Mouse (Mus musculus) lung, embryonic 15.5 days (tissue): ENCODE results near the gene Otogl. TPM values are rescaled to one million over a fixed set of nuclear protein-coding genes. Genes with fewer than 3 reads are reported as not detected.

Source experiments
- ATAC-seq: fragments of 200-750 bp; cut with Nextera tagmentation; 2 replicates; pipeline ENCODE4 v1.8.0; 2017; ENCODE audit warnings: moderate number of reproducible peaks, borderline replicate concordance; ENCODE audit not compliant: low FRiP score, low TSS enrichment; ENCODE audit errors: extremely low read depth
- H3K27ac ChIP-seq: fragments of 300-500 bp; sonication (generic); 2 replicates; pipeline ENCODE4 v1.5.1; 2015; ENCODE audit warnings: moderate library complexity, mild to moderate bottlenecking, inconsistent platforms
- H3K27me3 ChIP-seq: fragments of 300-500 bp; sonication (generic); 2 replicates; pipeline ENCODE4 v1.6.1; 2015; ENCODE audit warnings: inconsistent platforms
- H3K36me3 ChIP-seq: fragments of 300-500 bp; sonication (generic); 2 replicates; pipeline ENCODE4 v1.6.1; 2015; ENCODE audit warnings: inconsistent platforms
- H3K4me1 ChIP-seq: fragments of 300-500 bp; sonication (generic); 2 replicates; pipeline ENCODE4 v1.6.1; 2015; ENCODE audit warnings: inconsistent platforms
- H3K4me2 ChIP-seq: fragments of 300-500 bp; sonication (generic); 2 replicates; pipeline ENCODE4 v1.6.1; 2015; ENCODE audit warnings: inconsistent platforms, mild to moderate bottlenecking, moderate library complexity
- H3K4me3 ChIP-seq: fragments of 300-500 bp; sonication (generic); 2 replicates; pipeline ENCODE4 v1.5.1; 2015; ENCODE audit warnings: mild to moderate bottlenecking, inconsistent platforms
- H3K9ac ChIP-seq: fragments of 300-500 bp; sonication (generic); 2 replicates; pipeline ENCODE4 v1.6.1; 2015; ENCODE audit warnings: inconsistent platforms
- H3K9me3 ChIP-seq: fragments of 300-500 bp; sonication (generic); 2 replicates; pipeline ENCODE4 v1.6.1; 2016; ENCODE audit warnings: inconsistent platforms
- WGBS: fragments of 180-500 bp; shearing (Covaris S2); methylation state at CpG from one replicate; pipeline ENCODE4 v1.1.7; 2015; 5-methylcytosine and 5-hydroxymethylcytosine counted together
- polyA plus RNA-seq: library from polyadenylated mRNA; unstranded; fragments of >200 nt; fragmentation: Nextera tagmentation; extraction: Ambion mirVana; gene quantifications from 2 replicates; pipeline ENCODE4 v1.2.1, GENCODE M21; 2015

Otogl gene
- polyA plus RNA-seq, 1 experiment from 2014 or later, result 0.06 TPM

DNA sequence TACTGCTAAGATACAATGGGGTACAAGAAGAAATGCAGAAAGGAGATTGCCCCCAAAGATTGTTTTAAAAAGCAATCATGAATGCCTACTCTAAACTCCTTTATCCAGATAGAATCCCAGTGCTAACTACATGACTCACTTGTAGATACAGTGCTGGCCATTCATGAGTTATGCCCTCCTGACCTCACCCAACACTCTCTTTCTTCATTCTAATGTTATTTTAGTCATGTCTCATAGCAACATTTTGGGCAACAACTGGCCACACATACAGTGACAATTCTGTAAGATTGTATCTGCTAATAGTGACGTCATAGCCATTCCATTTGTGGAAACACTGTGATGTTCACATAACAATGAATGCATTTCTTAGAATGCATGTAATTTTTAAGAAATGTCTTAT, 21.6 kb upstream of the Otogl start:
- Histone ChIP-seq H3K9me3 (no peaks in the 10 kb centered on the region), H3K36me3 (no peaks in the 10 kb centered on the region), H3K9ac (no peak overlapping the region), H3K4me1 (peaks cover 26% of the 10 kb centered on the region), H3K4me3 (no peak overlapping the region), H3K4me2 (no peak overlapping the region), H3K27me3 (no peaks in the 10 kb centered on the region), H3K27ac (no peak overlapping the region)
- no peak for ATAC-seq
- 89% methylated on average over 1 of the region's 1 CpGs for WGBS

DNA sequence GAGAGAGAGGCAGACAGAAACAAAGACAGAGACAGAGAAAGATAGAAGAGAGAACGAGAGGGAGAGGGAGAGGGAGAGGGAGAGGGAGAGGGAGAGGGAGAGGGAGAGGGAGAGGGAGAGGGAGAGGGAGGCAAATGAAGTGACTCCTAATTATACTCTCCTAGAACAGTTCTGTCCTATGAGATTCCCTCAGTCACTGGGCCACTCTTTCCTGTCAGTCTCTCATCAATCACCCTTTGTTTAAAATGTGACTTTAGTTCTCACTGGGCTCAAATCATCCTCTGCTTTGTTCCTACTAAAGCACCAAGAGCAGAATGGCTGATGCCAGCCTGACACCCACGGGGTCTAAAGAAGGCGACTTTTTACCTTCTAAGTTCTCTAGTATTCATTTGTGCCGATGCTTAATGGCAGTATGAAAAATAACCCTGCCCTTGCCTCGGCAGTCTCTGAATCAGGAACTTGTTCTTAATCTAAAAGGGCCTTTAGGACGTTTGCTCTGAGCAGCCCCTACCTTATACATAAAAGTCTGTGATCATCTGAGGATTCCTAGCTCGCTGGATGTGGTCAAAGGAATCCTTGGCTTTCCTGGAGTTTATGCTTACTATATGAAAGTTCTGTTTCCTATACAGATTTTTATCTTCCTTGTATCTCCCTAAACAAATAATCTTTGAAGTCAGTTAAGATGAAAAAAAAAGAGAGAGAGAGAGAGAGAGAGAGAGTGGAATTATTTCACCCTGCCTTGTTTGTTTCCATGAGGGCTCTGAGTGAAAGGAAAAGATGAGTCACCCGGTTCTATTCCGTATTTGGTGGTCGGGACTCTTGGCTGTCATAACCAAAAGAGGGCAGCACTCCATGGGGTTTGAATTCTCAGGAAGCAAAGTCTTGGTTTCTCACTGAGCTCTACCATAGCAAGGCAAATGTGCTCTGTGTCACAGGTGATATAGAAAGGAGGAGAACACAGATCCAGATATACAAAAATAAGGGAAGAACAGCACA, 20.2 kb upstream of the Otogl start:
- Histone ChIP-seq H3K9ac (no peak overlapping the region), H3K9me3 (no peaks in the 10 kb centered on the region), H3K36me3 (no peaks in the 10 kb centered on the region), H3K4me1 (peaks cover 26% of the 10 kb centered on the region), H3K4me3 (no peak overlapping the region), H3K4me2 (no peak overlapping the region), H3K27ac (peak overlapping the region; percentile 80), H3K27me3 (no peaks in the 10 kb centered on the region)
- WGBS, result 13% methylated on average over 10 of the region's 10 CpGs
- ATAC-seq, result peak; percentile 69; the same call in 1 of the 2 replicates

DNA sequence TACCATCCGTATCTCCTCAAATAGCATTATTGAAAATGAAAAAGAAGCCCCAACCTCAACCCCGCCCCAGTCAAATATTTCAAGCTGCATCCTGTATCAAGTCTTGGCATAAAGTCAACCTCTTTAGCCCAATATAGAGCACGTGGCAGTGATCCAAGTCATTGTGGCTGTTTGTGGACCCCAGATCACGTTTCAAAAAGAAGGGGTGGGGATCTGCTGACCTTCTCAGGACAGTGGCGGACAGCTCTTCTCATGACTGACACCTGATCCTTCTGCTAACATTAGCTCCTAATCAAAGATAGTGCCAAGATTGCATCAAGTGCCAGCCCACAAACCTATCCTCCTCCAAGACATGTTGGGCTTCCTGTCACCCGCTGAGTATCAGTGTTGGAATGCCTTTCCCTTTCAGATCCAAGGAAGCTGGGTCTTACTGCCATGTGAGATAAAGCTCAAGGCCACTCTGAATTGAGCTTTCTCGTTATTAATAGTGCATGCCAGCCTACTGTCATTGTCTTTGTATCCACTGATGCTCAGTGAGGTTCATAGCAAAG, 18.6 kb upstream of the Otogl start:
- no peaks in the 10 kb centered on the region for H3K9me3 ChIP-seq
- peak overlapping the region; percentile 27 for H3K4me2 ChIP-seq
- WGBS, result 20% methylated on average over 7 of the region's 7 CpGs
- peak; percentile 77 for ATAC-seq
- peaks cover 26% of the 10 kb centered on the region for H3K4me1 ChIP-seq
- H3K4me3 ChIP-seq, result no peak overlapping the region
- H3K9ac ChIP-seq, result no peak overlapping the region
- H3K27me3 ChIP-seq, result no peaks in the 10 kb centered on the region
- H3K36me3 ChIP-seq, result no peaks in the 10 kb centered on the region
- peak overlapping the region; percentile 80 for H3K27ac ChIP-seq

GRCm38 (mm10) chr10:107925306-107925705, 13.4 kb upstream of the Otogl start:
- H3K4me3 ChIP-seq, result no peak overlapping the region
- no peak for ATAC-seq
- peaks cover 11% of the 10 kb centered on the region for H3K4me1 ChIP-seq
- H3K9me3 ChIP-seq, result no peaks in the 10 kb centered on the region
- H3K36me3 ChIP-seq, result no peaks in the 10 kb centered on the region
- no peak overlapping the region for H3K27ac ChIP-seq
- H3K9ac ChIP-seq, result no peak overlapping the region
- no peaks in the 10 kb centered on the region for H3K27me3 ChIP-seq
- no peak overlapping the region for H3K4me2 ChIP-seq

GRCm38 (mm10) chr10:107923860-107924259, 11.9 kb upstream of the Otogl start:
- no peak overlapping the region for H3K4me3 ChIP-seq
- H3K36me3 ChIP-seq, result no peaks in the 10 kb centered on the region
- no peaks in the 10 kb centered on the region for H3K9me3 ChIP-seq
- H3K27ac ChIP-seq, result no peak overlapping the region
- ATAC-seq, result no peak
- no peak overlapping the region for H3K4me2 ChIP-seq
- peaks cover 6% of the 10 kb centered on the region; the same call in 1 of the 2 replicates for H3K4me1 ChIP-seq
- H3K27me3 ChIP-seq, result no peaks in the 10 kb centered on the region
- WGBS, result 23% methylated on average over 2 of the region's 2 CpGs
- no peak overlapping the region for H3K9ac ChIP-seq

DNA sequence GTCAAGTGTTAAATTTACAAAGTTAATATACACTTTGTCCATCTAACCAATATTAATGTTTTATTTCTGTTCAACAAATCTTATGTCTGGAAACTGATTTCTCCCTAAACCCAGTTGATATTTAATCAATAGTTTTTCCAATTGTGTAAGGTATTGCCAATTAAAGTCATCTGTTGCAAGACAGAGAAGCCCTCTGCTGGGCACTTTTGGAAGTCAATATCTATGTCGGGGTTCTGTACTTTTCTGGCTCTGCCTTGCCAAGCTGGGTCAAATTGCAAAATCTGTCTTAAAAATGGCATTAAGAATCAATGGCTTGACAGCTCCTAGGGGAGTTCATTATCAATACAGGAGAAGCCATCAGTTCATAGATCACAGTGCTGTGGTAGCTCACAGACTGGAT, 10.8 kb upstream of the Otogl start:
- Histone ChIP-seq H3K9ac (no peak overlapping the region), H3K27ac (no peak overlapping the region), H3K27me3 (no peaks in the 10 kb centered on the region), H3K36me3 (no peaks in the 10 kb centered on the region), H3K4me3 (no peak overlapping the region), H3K4me1 (peaks cover 6% of the 10 kb centered on the region; the same call in 1 of the 2 replicates), H3K9me3 (no peaks in the 10 kb centered on the region), H3K4me2 (no peak overlapping the region)
- 14% methylated on average over 1 of the region's 1 CpGs for WGBS
- no peak for ATAC-seq

GRCm38 (mm10) chr10:107921549-107921948, 9.6 kb upstream of the Otogl start:
- H3K27ac ChIP-seq, result no peak overlapping the region
- peaks cover 6% of the 10 kb centered on the region; the same call in 1 of the 2 replicates for H3K4me1 ChIP-seq
- no peak overlapping the region for H3K4me2 ChIP-seq
- H3K27me3 ChIP-seq, result no peaks in the 10 kb centered on the region
- no peak for ATAC-seq
- H3K36me3 ChIP-seq, result no peaks in the 10 kb centered on the region
- WGBS, result 12% methylated on average over 1 of the region's 1 CpGs
- no peaks in the 10 kb centered on the region for H3K9me3 ChIP-seq
- H3K9ac ChIP-seq, result no peak overlapping the region
- H3K4me3 ChIP-seq, result no peak overlapping the region

- Histone ChIP-seq H3K4me3 (no peak overlapping the region), H3K27ac (no peak overlapping the region), H3K9ac (no peak overlapping the region), H3K27me3 (no peaks in the 10 kb centered on the region), H3K4me1 (peaks cover 6% of the 10 kb centered on the region; the same call in 1 of the 2 replicates), H3K36me3 (no peaks in the 10 kb centered on the region), H3K9me3 (no peaks in the 10 kb centered on the region), H3K4me2 (no peak overlapping the region)
- 84% methylated on average over 1 of the region's 1 CpGs for WGBS
- no peak for ATAC-seq
Measured at GRCm38 (mm10) chr10:107921134-107921533, 9.2 kb upstream of the Otogl start.

GRCm38 (mm10) chr10:107913013-107913412, 1.1 kb upstream of the Otogl start:
- Histone ChIP-seq H3K9ac (no peak overlapping the region), H3K4me1 (no peaks in the 10 kb centered on the region), H3K27ac (no peak overlapping the region), H3K4me2 (no peak overlapping the region), H3K27me3 (no peaks in the 10 kb centered on the region), H3K4me3 (no peak overlapping the region), H3K9me3 (no peaks in the 10 kb centered on the region), H3K36me3 (no peaks in the 10 kb centered on the region)
- no peak for ATAC-seq
- 71% methylated on average over 2 of the region's 2 CpGs for WGBS

DNA sequence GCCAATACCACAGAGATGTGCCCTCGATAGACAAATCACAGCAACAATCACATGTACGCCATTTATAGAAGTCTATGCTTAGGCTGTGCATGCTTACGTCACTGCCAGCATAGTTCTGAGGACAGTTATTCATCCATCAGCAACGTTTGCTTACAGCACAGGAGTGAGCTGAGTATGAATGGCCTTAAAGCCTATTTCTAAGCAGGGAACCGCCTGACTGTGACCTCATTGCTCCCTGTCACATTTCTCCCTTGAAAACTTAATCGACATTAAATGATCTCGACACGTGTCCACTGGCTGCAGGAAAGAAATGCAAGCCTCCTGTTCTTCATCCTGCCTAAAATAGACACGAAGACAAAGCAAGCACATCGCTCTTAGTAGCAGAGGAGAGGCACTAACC, 5.5 kb downstream of the Otogl start:
- H3K9me3 ChIP-seq, result no peaks in the 10 kb centered on the region
- H3K4me1 ChIP-seq, result peaks cover 19% of the 10 kb centered on the region
- no peak overlapping the region for H3K4me3 ChIP-seq
- 50% methylated on average over 10 of the region's 10 CpGs for WGBS
- H3K27ac ChIP-seq, result peak overlapping the region; percentile 26; the same call in 1 of the 2 replicates
- H3K27me3 ChIP-seq, result no peaks in the 10 kb centered on the region
- no peak overlapping the region for H3K4me2 ChIP-seq
- no peak for ATAC-seq
- H3K9ac ChIP-seq, result no peak overlapping the region
- no peaks in the 10 kb centered on the region for H3K36me3 ChIP-seq

DNA sequence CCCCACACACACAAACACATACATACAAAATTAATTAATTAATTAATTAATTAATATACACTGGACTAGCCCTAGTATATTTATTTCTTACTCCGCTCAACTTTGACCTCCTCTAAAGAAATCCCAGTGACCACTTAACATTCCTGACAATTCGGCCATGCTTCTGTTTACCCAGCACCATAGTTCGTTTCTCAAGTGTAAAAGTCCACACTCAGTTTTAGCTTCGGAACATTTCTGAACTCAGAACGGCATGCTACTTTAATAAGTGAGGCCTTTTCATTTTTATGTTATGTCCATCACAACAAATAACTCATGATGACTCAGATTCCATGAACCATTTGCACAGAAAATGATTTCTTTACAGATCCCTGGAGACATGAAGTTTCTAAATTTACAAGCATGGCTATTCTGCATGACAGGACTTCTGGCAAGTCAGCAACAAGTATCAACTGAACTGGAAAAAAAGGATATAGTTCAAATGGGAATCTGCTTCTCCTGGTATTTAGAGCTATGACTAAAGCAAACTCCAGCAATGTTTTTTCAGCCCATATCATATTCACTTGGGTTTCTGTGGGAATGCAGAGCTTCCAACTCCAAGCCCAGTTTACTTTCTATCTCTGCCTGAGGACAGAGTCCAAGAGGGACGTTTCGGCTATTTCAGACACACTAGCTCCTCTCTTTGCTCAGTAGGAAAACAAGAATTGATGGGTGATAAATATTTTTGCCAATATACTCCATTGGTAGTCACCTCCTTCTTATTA, 6.5 kb downstream of the Otogl start:
- Histone ChIP-seq H3K9ac (no peak overlapping the region), H3K4me3 (no peak overlapping the region), H3K4me2 (no peak overlapping the region), H3K27me3 (no peaks in the 10 kb centered on the region), H3K27ac (peak overlapping the region; percentile 41; the same call in 1 of the 2 replicates), H3K36me3 (no peaks in the 10 kb centered on the region), H3K4me1 (peaks cover 23% of the 10 kb centered on the region), H3K9me3 (no peaks in the 10 kb centered on the region)
- ATAC-seq, result no peak
- WGBS, result 56% methylated on average over 7 of the region's 7 CpGs
